Mouse (Mus musculus): ENCODE data around the gene Adh7. TPM values are rescaled to one million over a fixed set of nuclear protein-coding genes. Genes with fewer than 3 reads are reported as not detected.

The Adh7 gene
- total RNA-seq, 2 experiments from 2014 or later = 0.28 TPM; not detected in 1

GRCm38 (mm10) chr3:138197973-138198721 is 19.4 kb upstream of the Adh7 start:
- intact Hi-C loops (cut with DNase I) = loop anchor here (1.0 kb wide), 2 partner anchors 207 to 234 kb away; no protein-coding TSS in a partner anchor
- H3K27ac ChIP-seq = no peak overlapping the region
- DNase-seq (ENCODE audit: extremely low spot score in 1 of 2, low spot score in 2 of 2) = peak; percentile 86 to 89
- peak overlapping the region; percentile 13; the same call in 1 of the 2 replicates for H3K4me3 ChIP-seq
- peak; percentile 94 for TF ChIP-seq CTCF (IDR thresholded peaks at IDR 0.05)

GRCm38 (mm10) chr3:138198722-138199068 is 18.9 kb upstream of the Adh7 start:
- DNase-seq (ENCODE audit: extremely low spot score in 1 of 2, low spot score in 2 of 2) = no peak
- intact Hi-C loops (cut with DNase I) = loop anchor here (1.0 kb wide), 2 partner anchors 207 to 234 kb away; no protein-coding TSS in a partner anchor
- Histone ChIP-seq H3K4me3 (no peak overlapping the region), H3K27ac (no peak overlapping the region)
- no peak for TF ChIP-seq CTCF (IDR thresholded peaks at IDR 0.05)

DNA sequence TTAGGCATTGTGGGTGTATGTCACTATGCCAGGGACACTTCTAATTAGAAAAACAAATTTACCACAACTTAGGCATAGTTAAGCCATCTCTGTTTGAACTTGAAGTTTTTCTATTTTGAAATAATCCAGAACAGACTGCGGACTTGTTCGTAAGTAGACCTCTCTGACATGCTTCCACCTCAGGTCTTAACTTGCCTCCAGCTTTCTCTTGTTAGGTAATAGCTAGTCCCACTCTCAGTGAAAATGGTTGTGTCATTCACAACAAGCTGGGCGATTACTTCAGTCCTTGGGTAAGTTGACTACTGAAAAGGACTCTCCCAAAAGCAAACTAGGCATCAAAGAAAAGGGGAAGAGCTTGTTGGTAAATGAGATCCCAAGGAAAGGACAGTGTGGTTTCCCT is 8.7 kb upstream of the Adh7 start:
- no peak for DNase-seq (ENCODE audit: extremely low spot score in 1 of 2, low spot score in 2 of 2)
- Histone ChIP-seq H3K4me3 (no peak overlapping the region), H3K27ac (no peak overlapping the region)
- intact Hi-C loops (cut with DNase I) = no loop called here
- no peak for TF ChIP-seq CTCF (IDR thresholded peaks at IDR 0.05)

GRCm38 (mm10) chr3:138210432-138211075 is 7.0 kb upstream of the Adh7 start:
- intact Hi-C loops (cut with DNase I) = no loop called here
- Histone ChIP-seq H3K27ac (no peak overlapping the region), H3K4me3 (no peak overlapping the region)
- DNase-seq (ENCODE audit: extremely low spot score in 1 of 2, low spot score in 2 of 2) = no peak
- no peak for TF ChIP-seq CTCF (IDR thresholded peaks at IDR 0.05)

- no peak overlapping the region for H3K27ac ChIP-seq
- TF ChIP-seq CTCF (IDR thresholded peaks at IDR 0.05) = no peak
- intact Hi-C loops (cut with DNase I) = no loop called here
- DNase-seq (ENCODE audit: extremely low spot score in 1 of 2, low spot score in 2 of 2) = no peak
- no peak overlapping the region for H3K4me3 ChIP-seq
Measured at GRCm38 (mm10) chr3:138212431-138212951, 5.1 kb upstream of the Adh7 start.

DNA sequence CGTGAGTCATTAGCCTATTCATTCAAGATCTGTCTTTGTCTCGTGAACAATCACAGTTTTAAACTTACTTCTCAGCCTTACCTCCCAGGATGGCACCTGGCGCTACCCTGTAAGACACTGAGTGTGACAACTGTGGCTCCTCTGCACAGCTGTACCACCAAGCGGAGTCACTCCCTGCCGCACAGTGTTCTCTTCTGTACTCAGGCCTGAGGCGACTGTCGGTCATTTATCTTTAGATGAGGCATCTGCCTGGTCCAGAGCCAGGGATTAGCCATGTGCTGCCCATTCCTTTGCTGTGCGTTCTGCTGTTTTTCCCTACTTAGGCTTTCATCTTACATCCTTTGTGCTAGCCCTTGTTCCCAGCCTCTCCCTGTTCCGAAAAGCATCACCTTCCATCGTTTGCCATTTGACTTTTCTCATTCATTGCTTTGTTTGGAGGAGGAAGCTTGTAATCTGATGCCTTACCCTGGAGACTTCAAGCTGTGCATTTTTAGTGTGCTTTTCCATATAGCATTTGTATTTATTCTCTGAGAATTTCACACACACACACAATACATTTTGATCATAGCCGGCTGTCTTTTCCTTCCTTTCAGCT is 2.1 kb upstream of the Adh7 start:
- no peak for TF ChIP-seq CTCF (IDR thresholded peaks at IDR 0.05)
- no peak for DNase-seq (ENCODE audit: extremely low spot score in 1 of 2, low spot score in 2 of 2)
- intact Hi-C loops (cut with DNase I) = no loop called here
- no peak overlapping the region for H3K4me3 ChIP-seq
- H3K27ac ChIP-seq = no peak overlapping the region

- intact Hi-C loops (cut with DNase I) = no loop called here
- TF ChIP-seq CTCF (IDR thresholded peaks at IDR 0.05) = no peak
- no peak overlapping the region for H3K27ac ChIP-seq
- no peak for DNase-seq (ENCODE audit: extremely low spot score in 1 of 2, low spot score in 2 of 2)
- no peak overlapping the region for H3K4me3 ChIP-seq
Measured at GRCm38 (mm10) chr3:138216091-138216490, 1.5 kb upstream of the Adh7 start.

DNA sequence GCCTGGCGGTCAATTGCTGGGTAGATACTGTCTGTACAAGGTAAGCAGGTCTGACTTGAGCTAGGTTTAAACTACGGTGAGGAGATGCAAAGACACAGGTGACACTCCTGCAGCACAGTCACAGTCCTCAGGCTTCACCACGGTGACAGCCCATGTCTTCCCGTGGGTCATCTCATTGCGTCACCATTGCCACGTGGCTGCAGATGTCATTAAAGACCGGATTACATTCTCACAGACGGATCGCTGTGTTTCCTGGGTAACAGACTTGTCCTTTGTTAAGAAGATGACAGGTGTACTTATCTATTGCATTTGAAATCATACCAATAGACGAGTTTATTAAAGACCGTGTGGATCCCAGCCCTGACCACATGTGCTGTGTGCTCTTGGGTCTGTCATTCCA is 3.6 kb downstream of the Adh7 start:
- intact Hi-C loops (cut with DNase I) = loop anchor here (5.0 kb wide), 1 partner anchor 211 kb away; no protein-coding TSS in a partner anchor
- TF ChIP-seq CTCF (IDR thresholded peaks at IDR 0.05) = no peak
- Histone ChIP-seq H3K27ac (no peak overlapping the region), H3K4me3 (no peak overlapping the region)
- DNase-seq (ENCODE audit: extremely low spot score in 1 of 2, low spot score in 2 of 2) = no peak

- Histone ChIP-seq H3K27ac (no peak overlapping the region), H3K4me3 (no peak overlapping the region)
- DNase-seq (ENCODE audit: extremely low spot score in 1 of 2, low spot score in 2 of 2) = no peak
- intact Hi-C loops (cut with DNase I) = loop anchor here (2.0 to 5.0 kb wide), 2 partner anchors 182 to 210 kb away; no protein-coding TSS in a partner anchor
- no peak for TF ChIP-seq CTCF (IDR thresholded peaks at IDR 0.05)
Measured at GRCm38 (mm10) chr3:138222511-138222910, 5.0 kb downstream of the Adh7 start.

DNA sequence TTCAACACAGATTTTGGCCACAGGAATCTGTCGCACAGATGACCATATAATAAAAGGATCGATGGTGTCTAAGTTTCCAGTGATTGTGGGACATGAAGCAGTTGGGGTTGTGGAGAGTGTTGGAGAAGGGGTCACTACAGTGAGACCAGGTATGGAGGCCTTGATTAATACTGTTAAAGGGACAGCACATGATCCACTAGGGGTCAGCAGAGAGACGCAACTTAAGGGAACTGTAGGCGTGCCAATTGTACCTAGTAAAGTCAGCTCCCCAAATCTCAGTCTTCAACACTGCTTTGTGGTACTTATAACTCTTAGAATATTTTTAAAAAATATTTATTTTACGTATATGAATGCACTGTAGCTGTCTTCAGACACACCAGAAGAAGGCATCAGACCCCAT is 5.4 kb downstream of the Adh7 start:
- intact Hi-C loops (cut with DNase I) = loop anchor here (2.0 to 5.0 kb wide), 2 partner anchors 182 to 209 kb away; no protein-coding TSS in a partner anchor
- DNase-seq (ENCODE audit: extremely low spot score in 1 of 2, low spot score in 2 of 2) = peak; percentile 26 to 32
- TF ChIP-seq CTCF (IDR thresholded peaks at IDR 0.05) = peak; percentile 71
- no peak overlapping the region for H3K4me3 ChIP-seq
- no peak overlapping the region for H3K27ac ChIP-seq

- H3K27ac ChIP-seq = no peak overlapping the region
- no peak for TF ChIP-seq CTCF (IDR thresholded peaks at IDR 0.05)
- H3K4me3 ChIP-seq = no peak overlapping the region
- no peak for DNase-seq (ENCODE audit: extremely low spot score in 1 of 2, low spot score in 2 of 2)
- intact Hi-C loops (cut with DNase I) = loop anchor here (5.0 kb wide), 1 partner anchor 208 kb away; no protein-coding TSS in a partner anchor
Measured at GRCm38 (mm10) chr3:138224363-138224954, 6.9 kb downstream of the Adh7 start.

All from left cerebral cortex, adult 2 months (tissue).